Mouse (Mus musculus): ENCODE data around the gene 1700010I14Rik.

1700010I14Rik gene

DNA sequence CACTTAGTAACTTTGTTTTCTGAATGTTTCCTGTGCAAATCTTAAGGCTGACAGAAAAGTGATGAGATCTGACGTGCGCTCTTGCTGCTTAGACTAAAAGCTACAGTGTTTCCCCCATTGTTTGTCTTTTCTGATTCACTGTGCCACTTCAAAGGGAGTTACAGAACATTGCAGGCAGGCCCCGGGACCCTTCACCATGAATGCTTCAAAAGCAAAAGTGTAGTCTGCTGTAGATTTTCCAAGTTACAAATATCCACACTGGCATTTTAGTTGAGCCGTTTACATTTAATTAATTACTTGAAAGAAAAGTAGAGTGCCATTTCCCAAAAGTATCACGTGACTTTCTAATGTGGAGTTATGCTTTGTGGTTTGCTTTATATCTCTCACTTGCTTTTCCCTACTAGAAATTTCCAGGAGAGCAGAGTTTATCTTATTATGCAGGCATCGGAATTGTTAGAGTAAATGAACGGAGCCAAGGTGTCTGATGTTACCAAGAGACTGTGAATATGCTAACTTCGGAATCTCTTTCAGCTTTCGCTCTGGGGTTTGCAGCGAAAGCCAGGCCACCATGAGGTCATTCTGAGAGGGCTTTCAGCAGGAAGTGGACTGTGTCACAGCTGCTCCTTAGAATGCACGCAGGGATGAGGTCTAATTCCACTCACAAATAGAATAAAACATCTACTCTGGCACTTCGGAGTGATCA is 15.8 kb upstream of the 1700010I14Rik start:
- Histone ChIP-seq H3K4me1 (replicated peaks; ENCODE audit: low read depth, low read length) (peaks cover 9% of the 10 kb centered on the region), H3K36me3 (ENCODE audit: insufficient read depth, low read length) (no peaks in the 10 kb centered on the region), H3K4me3 (replicated peaks; ENCODE audit: low read length) (no peak overlapping the region), H3K9me3 (ENCODE audit: low read length) (no peaks in the 10 kb centered on the region), H3K27me3 (ENCODE audit: insufficient read depth, low read length) (peaks cover 15% of the 10 kb centered on the region)
- TF ChIP-seq NANOG (IDR thresholded peaks at IDR 0.05; ENCODE audit: borderline replicate concordance, low read length) (no peak), CTCF (conservative IDR thresholded peaks at IDR 0.05; ENCODE audit: low read length) (no peak), POU5F1 (IDR thresholded peaks at IDR 0.05; ENCODE audit: borderline replicate concordance, low read length) (no peak)

DNA sequence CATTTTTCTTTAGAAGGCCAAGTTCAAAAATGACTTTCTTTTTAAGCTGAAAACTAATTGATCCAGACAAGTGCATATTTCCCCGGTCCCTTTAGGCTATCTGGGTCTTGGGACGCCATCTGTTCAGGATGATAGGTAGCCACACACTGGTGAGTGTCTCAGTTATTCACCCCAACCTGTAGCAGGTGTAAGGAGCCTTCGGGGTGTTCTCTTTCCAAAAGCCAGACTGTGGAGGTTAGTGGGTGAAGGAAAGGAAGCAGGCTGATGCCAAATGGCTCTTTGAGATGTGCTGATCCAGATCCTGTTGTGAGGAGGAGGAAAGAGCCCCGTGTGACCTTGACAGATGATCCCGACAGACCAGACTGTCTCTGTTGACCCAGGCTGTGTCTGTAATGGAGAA is 14.8 kb upstream of the 1700010I14Rik start:
- H3K4me3 ChIP-seq (replicated peaks; ENCODE audit: low read length), result no peak overlapping the region
- TF ChIP-seq CTCF (conservative IDR thresholded peaks at IDR 0.05; ENCODE audit: low read length) (no peak), POU5F1 (IDR thresholded peaks at IDR 0.05; ENCODE audit: borderline replicate concordance, low read length) (no peak), NANOG (IDR thresholded peaks at IDR 0.05; ENCODE audit: borderline replicate concordance, low read length) (no peak)
- no peaks in the 10 kb centered on the region for H3K9me3 ChIP-seq (ENCODE audit: low read length)
- peaks cover 9% of the 10 kb centered on the region for H3K4me1 ChIP-seq (replicated peaks; ENCODE audit: low read depth, low read length)
- no peaks in the 10 kb centered on the region for H3K36me3 ChIP-seq (ENCODE audit: insufficient read depth, low read length)
- peaks cover 9% of the 10 kb centered on the region for H3K27me3 ChIP-seq (ENCODE audit: insufficient read depth, low read length)

DNA sequence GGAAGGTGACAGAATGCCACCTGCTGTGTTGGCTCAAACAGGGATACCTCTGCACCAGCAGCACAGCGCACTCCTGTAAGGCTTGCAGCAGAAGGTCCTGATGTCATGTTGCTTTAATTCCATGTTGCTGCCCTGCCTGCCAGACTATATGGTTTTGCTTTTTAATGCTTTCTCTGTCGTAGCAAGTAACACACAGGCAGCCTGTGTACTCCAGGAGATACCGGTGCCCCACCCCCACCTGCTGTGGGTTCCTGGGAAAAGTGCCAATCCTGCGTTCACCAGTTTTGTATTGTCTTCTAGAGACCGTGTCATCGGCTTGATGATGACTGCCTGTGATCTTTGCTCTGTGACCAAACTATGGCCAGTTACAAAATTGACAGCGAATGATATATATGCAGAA is 13.7 kb upstream of the 1700010I14Rik start:
- Histone ChIP-seq H3K9me3 (ENCODE audit: low read length) (no peaks in the 10 kb centered on the region), H3K4me1 (replicated peaks; ENCODE audit: low read depth, low read length) (peaks cover 9% of the 10 kb centered on the region), H3K36me3 (ENCODE audit: insufficient read depth, low read length) (no peaks in the 10 kb centered on the region), H3K27me3 (ENCODE audit: insufficient read depth, low read length) (0 out of 2 replicates have a peak, but pooled peaks cover 1% of the 10 kb centered on the region), H3K4me3 (replicated peaks; ENCODE audit: low read length) (no peak overlapping the region)
- TF ChIP-seq POU5F1 (IDR thresholded peaks at IDR 0.05; ENCODE audit: borderline replicate concordance, low read length) (no peak), CTCF (conservative IDR thresholded peaks at IDR 0.05; ENCODE audit: low read length) (no peak), NANOG (IDR thresholded peaks at IDR 0.05; ENCODE audit: borderline replicate concordance, low read length) (no peak)

DNA sequence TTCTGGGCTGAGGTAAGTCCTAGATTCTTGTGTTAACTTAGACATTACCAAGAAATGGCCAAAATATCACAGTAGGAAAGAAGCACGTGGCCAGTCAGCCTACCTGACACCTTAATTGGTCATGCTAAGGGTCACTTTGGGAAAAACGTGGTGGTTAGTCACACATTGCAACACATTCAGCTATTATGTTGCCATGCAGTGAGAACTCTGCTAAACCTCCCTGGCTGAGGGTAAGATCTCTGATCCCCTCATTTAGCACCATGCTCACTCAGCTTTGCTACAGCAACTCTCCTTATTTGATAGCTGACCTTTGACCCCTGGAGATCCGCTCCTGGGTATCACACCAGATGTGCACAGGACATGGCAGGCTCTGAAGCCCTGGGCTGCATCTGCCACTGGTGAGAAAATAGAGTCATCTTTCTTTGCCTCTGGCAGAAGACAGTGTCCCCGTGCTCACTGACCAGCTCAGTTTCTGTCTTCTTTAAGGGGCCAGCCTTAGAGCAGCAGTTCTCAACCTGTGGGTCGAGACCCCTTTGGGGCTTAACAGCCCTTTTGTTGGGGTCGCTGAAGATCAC is 13.2 kb upstream of the 1700010I14Rik start:
- 0 out of 2 replicates have a peak, but pooled peaks cover 2% of the 10 kb centered on the region for H3K27me3 ChIP-seq (ENCODE audit: insufficient read depth, low read length)
- no peaks in the 10 kb centered on the region for H3K9me3 ChIP-seq (ENCODE audit: low read length)
- no peak for TF ChIP-seq CTCF (conservative IDR thresholded peaks at IDR 0.05; ENCODE audit: low read length)
- no peak for TF ChIP-seq NANOG (IDR thresholded peaks at IDR 0.05; ENCODE audit: borderline replicate concordance, low read length)
- no peak for TF ChIP-seq POU5F1 (IDR thresholded peaks at IDR 0.05; ENCODE audit: borderline replicate concordance, low read length)
- H3K4me1 ChIP-seq (replicated peaks; ENCODE audit: low read depth, low read length), result peaks cover 4% of the 10 kb centered on the region; the same call in 1 of the 2 replicates
- H3K36me3 ChIP-seq (ENCODE audit: insufficient read depth, low read length), result no peaks in the 10 kb centered on the region
- no peak overlapping the region for H3K4me3 ChIP-seq (replicated peaks; ENCODE audit: low read length)

DNA sequence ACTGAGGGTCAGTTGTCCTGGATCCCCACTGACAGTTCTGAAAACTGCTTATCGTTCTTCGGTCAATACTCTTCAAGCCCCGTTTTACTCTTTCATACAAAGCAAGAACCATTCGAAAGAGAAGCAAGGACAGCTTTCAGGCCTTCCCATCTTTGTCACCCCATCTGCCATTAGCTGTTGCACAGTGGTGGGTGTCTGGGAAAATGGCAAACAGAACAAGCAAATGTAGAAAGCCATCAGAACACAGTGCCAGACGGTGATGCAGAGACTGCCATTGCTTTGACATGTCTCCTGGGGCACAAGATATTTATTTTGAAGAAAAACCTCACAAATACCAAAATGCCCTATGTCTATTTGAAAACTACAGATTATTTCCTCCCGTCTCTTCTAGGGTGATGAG is 11.4 kb upstream of the 1700010I14Rik start:
- H3K36me3 ChIP-seq (ENCODE audit: insufficient read depth, low read length), result no peaks in the 10 kb centered on the region
- H3K4me1 ChIP-seq (replicated peaks; ENCODE audit: low read depth, low read length), result peaks cover 5% of the 10 kb centered on the region
- TF ChIP-seq CTCF (conservative IDR thresholded peaks at IDR 0.05; ENCODE audit: low read length), result no peak
- no peak for TF ChIP-seq NANOG (IDR thresholded peaks at IDR 0.05; ENCODE audit: borderline replicate concordance, low read length)
- no peak for TF ChIP-seq POU5F1 (IDR thresholded peaks at IDR 0.05; ENCODE audit: borderline replicate concordance, low read length)
- no peaks in the 10 kb centered on the region for H3K9me3 ChIP-seq (ENCODE audit: low read length)
- peaks cover 5% of the 10 kb centered on the region; the same call in 1 of the 2 replicates for H3K27me3 ChIP-seq (ENCODE audit: insufficient read depth, low read length)
- no peak overlapping the region for H3K4me3 ChIP-seq (replicated peaks; ENCODE audit: low read length)

DNA sequence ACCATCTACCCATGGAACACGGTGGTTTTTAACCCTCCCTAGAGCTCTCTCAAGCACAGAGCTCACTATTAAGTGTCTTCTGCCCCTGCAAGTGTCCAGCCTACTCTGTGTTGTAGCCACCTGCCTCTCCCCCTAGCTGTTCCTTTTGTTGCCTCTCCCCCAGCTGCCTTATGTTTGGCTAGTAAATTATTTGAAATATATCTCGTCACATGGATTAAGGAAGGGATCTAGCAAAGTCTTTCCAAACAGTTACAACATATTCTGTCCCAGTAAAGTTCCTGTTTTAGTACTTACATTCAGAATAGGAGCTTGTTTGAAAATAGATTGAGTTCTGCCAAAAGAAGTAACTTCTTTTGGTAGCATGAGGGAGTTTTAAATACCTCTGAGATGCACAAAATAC is 10.9 kb upstream of the 1700010I14Rik start:
- no peaks in the 10 kb centered on the region for H3K36me3 ChIP-seq (ENCODE audit: insufficient read depth, low read length)
- no peak overlapping the region for H3K4me3 ChIP-seq (replicated peaks; ENCODE audit: low read length)
- peaks cover 5% of the 10 kb centered on the region; the same call in 1 of the 2 replicates for H3K27me3 ChIP-seq (ENCODE audit: insufficient read depth, low read length)
- TF ChIP-seq NANOG (IDR thresholded peaks at IDR 0.05; ENCODE audit: borderline replicate concordance, low read length) (no peak), POU5F1 (IDR thresholded peaks at IDR 0.05; ENCODE audit: borderline replicate concordance, low read length) (no peak), CTCF (conservative IDR thresholded peaks at IDR 0.05; ENCODE audit: low read length) (no peak)
- no peaks in the 10 kb centered on the region for H3K9me3 ChIP-seq (ENCODE audit: low read length)
- peaks cover 7% of the 10 kb centered on the region for H3K4me1 ChIP-seq (replicated peaks; ENCODE audit: low read depth, low read length)

DNA sequence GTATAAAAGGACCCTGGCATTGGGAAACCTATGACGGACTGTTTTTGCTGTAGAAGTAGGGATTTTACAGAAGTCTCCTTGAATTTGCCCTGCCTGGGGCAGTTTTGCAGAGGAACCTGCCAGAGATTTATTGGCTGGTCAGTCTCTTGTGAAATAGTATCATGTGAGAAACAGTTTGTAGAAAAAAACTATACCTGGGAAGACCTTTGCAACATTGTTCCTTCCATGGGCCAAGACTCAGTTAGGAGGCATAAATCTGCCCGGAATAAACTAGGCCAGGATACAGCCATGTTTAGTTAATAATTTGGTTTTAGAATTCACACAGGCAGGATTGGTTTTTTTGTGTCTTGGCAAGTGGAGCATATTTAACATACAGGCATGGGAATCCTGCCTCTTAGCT is 4.6 kb upstream of the 1700010I14Rik start:
- Histone ChIP-seq H3K4me3 (replicated peaks; ENCODE audit: low read length) (no peak overlapping the region), H3K36me3 (ENCODE audit: insufficient read depth, low read length) (no peaks in the 10 kb centered on the region), H3K27me3 (ENCODE audit: insufficient read depth, low read length) (peaks cover 5% of the 10 kb centered on the region; the same call in 1 of the 2 replicates), H3K9me3 (ENCODE audit: low read length) (no peaks in the 10 kb centered on the region), H3K4me1 (replicated peaks; ENCODE audit: low read depth, low read length) (peaks cover 40% of the 10 kb centered on the region)
- TF ChIP-seq NANOG (IDR thresholded peaks at IDR 0.05; ENCODE audit: borderline replicate concordance, low read length), result no peak
- TF ChIP-seq CTCF (conservative IDR thresholded peaks at IDR 0.05; ENCODE audit: low read length), result no peak
- no peak for TF ChIP-seq POU5F1 (IDR thresholded peaks at IDR 0.05; ENCODE audit: borderline replicate concordance, low read length)

DNA sequence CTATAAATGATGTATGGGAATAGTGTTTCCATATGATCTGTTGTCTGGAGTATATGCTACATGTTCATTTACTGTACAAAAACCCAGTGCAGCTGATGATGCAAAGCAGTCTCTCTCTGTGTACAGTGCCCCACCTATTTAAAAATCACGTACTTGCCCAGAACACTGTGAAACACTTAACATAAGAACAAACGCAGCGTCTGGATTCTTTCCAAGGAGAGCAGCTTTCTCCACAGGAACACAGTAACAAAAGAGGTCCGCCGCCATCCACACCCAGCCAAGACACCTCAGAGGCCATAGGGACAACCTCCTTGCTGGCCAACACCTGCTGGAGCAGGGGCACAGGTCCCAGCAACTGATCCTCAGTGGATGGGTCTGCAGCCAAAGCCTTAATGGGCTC is 2.4 kb upstream of the 1700010I14Rik start:
- H3K9me3 ChIP-seq (ENCODE audit: low read length), result no peaks in the 10 kb centered on the region
- no peak overlapping the region for H3K4me3 ChIP-seq (replicated peaks; ENCODE audit: low read length)
- TF ChIP-seq CTCF (conservative IDR thresholded peaks at IDR 0.05; ENCODE audit: low read length) (no peak), POU5F1 (IDR thresholded peaks at IDR 0.05; ENCODE audit: borderline replicate concordance, low read length) (no peak), NANOG (IDR thresholded peaks at IDR 0.05; ENCODE audit: borderline replicate concordance, low read length) (no peak)
- peaks cover 3% of the 10 kb centered on the region; the same call in 1 of the 2 replicates for H3K27me3 ChIP-seq (ENCODE audit: insufficient read depth, low read length)
- peaks cover 43% of the 10 kb centered on the region for H3K4me1 ChIP-seq (replicated peaks; ENCODE audit: low read depth, low read length)
- H3K36me3 ChIP-seq (ENCODE audit: insufficient read depth, low read length), result no peaks in the 10 kb centered on the region

Data from E14TG2a.4 (cell line).